Mouse (Mus musculus) megakaryocyte, embryonic 14.5 days (primary cell): ENCODE results near the gene H2-T23.

ENCODE experiments used
- FLI1 ChIP-seq: IDR thresholded peaks from 2 replicates; pipeline ENCODE4 v1.6.1; 2012; ENCODE audit warnings: low read length, inconsistent platforms, mixed read lengths
- GATA1 ChIP-seq: IDR thresholded peaks from 3 replicates; pipeline ENCODE4 v1.6.1; 2012; ENCODE audit warnings: mixed read lengths, low read length, inconsistent platforms, borderline replicate concordance

GRCm38 (mm10) chr17:36060829-36061228 is 28.2 kb upstream of the H2-T23 start:
- TF ChIP-seq GATA1 (no peak), FLI1 (no peak)
